Mouse (Mus musculus): ENCODE measurements around the gene Gm20604.

DNA sequence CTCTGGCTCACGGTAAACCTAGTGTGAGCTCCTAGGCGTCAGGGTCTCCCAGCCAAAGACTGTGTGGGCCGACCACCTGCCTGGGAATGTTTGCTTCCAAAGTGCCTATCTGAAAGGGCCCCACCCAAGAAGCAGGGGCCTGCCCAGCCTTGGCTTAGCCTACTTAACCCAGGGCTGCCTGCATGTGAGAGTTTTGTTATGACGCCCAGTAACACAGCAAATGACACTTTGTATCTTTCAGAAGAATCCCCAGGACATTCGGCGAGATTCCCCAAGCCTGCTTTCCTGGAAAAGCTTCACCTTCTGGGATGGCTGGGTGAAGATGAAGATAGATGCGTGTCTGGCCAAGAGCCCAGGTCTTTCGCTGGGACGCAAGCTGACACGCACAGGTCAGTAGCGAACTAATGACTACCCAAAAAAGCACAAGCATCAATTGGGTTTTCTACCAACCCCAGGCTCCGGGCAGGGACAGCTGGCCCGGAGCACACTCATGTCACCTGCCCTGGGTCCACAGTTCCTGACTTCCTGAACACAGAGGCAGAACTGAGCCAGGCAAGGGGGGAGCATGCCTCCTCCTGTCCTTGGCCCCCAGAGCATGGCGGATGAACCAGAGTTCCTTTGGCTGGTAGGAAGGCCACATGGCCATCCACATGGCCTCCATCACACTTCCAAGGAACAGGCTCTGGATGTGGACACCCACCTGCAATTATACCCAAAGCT lies 61.7 kb downstream of the Gm20604 start:
- TF ChIP-seq CTCF (conservative IDR thresholded peaks at IDR 0.05; ENCODE audit: low read length) (no peak), POU5F1 (IDR thresholded peaks at IDR 0.05; ENCODE audit: borderline replicate concordance, low read length) (no peak)
